Mouse (Mus musculus): Measurements from ENCODE around the gene 4930579F01Rik. TPM values are rescaled to one million over a fixed set of nuclear protein-coding genes. Genes with fewer than 3 reads are reported as not detected.

4930579F01Rik gene
- polyA plus RNA-seq, 1 experiment, result not detected

GRCm38 (mm10) chr3:138236546-138237163 is 43.0 kb upstream of the 4930579F01Rik start:
- TF ChIP-seq CTCF (IDR thresholded peaks at IDR 0.05; ENCODE audit: control insufficient read depth, insufficient read depth, low read length) (no peak), POLR2A (IDR thresholded peaks at IDR 0.05; ENCODE audit: borderline replicate concordance, control insufficient read depth, low read depth, low read length) (no peak)
- 57% methylated on average over 11 of the region's 11 CpGs for WGBS
- no peak overlapping the region for H3K27ac ChIP-seq (ENCODE audit: control insufficient read depth, insufficient read depth, low read depth, low read length, poor library complexity)
- no peaks in the 10 kb centered on the region for H3K4me1 ChIP-seq (ENCODE audit: control insufficient read depth, insufficient read depth, low read length)
- no peak overlapping the region for H3K4me3 ChIP-seq (replicated peaks; ENCODE audit: control insufficient read depth, low read depth, low read length)

- H3K4me3 ChIP-seq (replicated peaks; ENCODE audit: control insufficient read depth, low read depth, low read length), result no peak overlapping the region
- no peaks in the 10 kb centered on the region; the same call in 1 of the 2 replicates for H3K4me1 ChIP-seq (ENCODE audit: control insufficient read depth, insufficient read depth, low read length)
- no peak overlapping the region for H3K27ac ChIP-seq (ENCODE audit: control insufficient read depth, insufficient read depth, low read depth, low read length, poor library complexity)
- WGBS, result 79% methylated on average over 2 of the region's 2 CpGs
- no peak for TF ChIP-seq CTCF (IDR thresholded peaks at IDR 0.05; ENCODE audit: control insufficient read depth, insufficient read depth, low read length)
- no peak for TF ChIP-seq POLR2A (IDR thresholded peaks at IDR 0.05; ENCODE audit: borderline replicate concordance, control insufficient read depth, low read depth, low read length)
Measured at GRCm38 (mm10) chr3:138231531-138231930, 37.9 kb upstream of the 4930579F01Rik start.

GRCm38 (mm10) chr3:138230266-138230665 is 36.6 kb upstream of the 4930579F01Rik start:
- TF ChIP-seq CTCF (IDR thresholded peaks at IDR 0.05; ENCODE audit: control insufficient read depth, insufficient read depth, low read length), result no peak
- Histone ChIP-seq H3K27ac (ENCODE audit: control insufficient read depth, insufficient read depth, low read depth, low read length, poor library complexity) (no peak overlapping the region), H3K4me1 (ENCODE audit: control insufficient read depth, insufficient read depth, low read length) (no peaks in the 10 kb centered on the region; the same call in 1 of the 2 replicates), H3K4me3 (replicated peaks; ENCODE audit: control insufficient read depth, low read depth, low read length) (no peak overlapping the region)
- 92% methylated on average over 3 of the region's 3 CpGs for WGBS

GRCm38 (mm10) chr3:138229448-138229847 is 35.8 kb upstream of the 4930579F01Rik start:
- Histone ChIP-seq H3K4me3 (replicated peaks; ENCODE audit: control insufficient read depth, low read depth, low read length) (no peak overlapping the region), H3K27ac (ENCODE audit: control insufficient read depth, insufficient read depth, low read depth, low read length, poor library complexity) (no peak overlapping the region), H3K4me1 (ENCODE audit: control insufficient read depth, insufficient read depth, low read length) (no peaks in the 10 kb centered on the region; the same call in 1 of the 2 replicates)
- TF ChIP-seq CTCF (IDR thresholded peaks at IDR 0.05; ENCODE audit: control insufficient read depth, insufficient read depth, low read length) (no peak), POLR2A (IDR thresholded peaks at IDR 0.05; ENCODE audit: borderline replicate concordance, control insufficient read depth, low read depth, low read length) (no peak)
- 88% methylated on average over 1 of the region's 1 CpGs for WGBS

GRCm38 (mm10) chr3:138227782-138228181 is 34.2 kb upstream of the 4930579F01Rik start:
- Histone ChIP-seq H3K4me1 (ENCODE audit: control insufficient read depth, insufficient read depth, low read length) (no peaks in the 10 kb centered on the region; the same call in 1 of the 2 replicates), H3K27ac (ENCODE audit: control insufficient read depth, insufficient read depth, low read depth, low read length, poor library complexity) (no peak overlapping the region), H3K4me3 (replicated peaks; ENCODE audit: control insufficient read depth, low read depth, low read length) (no peak overlapping the region)
- TF ChIP-seq POLR2A (IDR thresholded peaks at IDR 0.05; ENCODE audit: borderline replicate concordance, control insufficient read depth, low read depth, low read length) (no peak), CTCF (IDR thresholded peaks at IDR 0.05; ENCODE audit: control insufficient read depth, insufficient read depth, low read length) (no peak)
- 80% methylated on average over 8 of the region's 8 CpGs for WGBS

GRCm38 (mm10) chr3:138227082-138227481 is 33.5 kb upstream of the 4930579F01Rik start:
- Histone ChIP-seq H3K27ac (ENCODE audit: control insufficient read depth, insufficient read depth, low read depth, low read length, poor library complexity) (no peak overlapping the region), H3K4me1 (ENCODE audit: control insufficient read depth, insufficient read depth, low read length) (no peaks in the 10 kb centered on the region; the same call in 1 of the 2 replicates), H3K4me3 (replicated peaks; ENCODE audit: control insufficient read depth, low read depth, low read length) (no peak overlapping the region)
- 80% methylated on average over 2 of the region's 2 CpGs for WGBS
- TF ChIP-seq CTCF (IDR thresholded peaks at IDR 0.05; ENCODE audit: control insufficient read depth, insufficient read depth, low read length) (no peak), POLR2A (IDR thresholded peaks at IDR 0.05; ENCODE audit: borderline replicate concordance, control insufficient read depth, low read depth, low read length) (no peak)

GRCm38 (mm10) chr3:138226476-138226875 is 32.9 kb upstream of the 4930579F01Rik start:
- Histone ChIP-seq H3K27ac (ENCODE audit: control insufficient read depth, insufficient read depth, low read depth, low read length, poor library complexity) (no peak overlapping the region), H3K4me1 (ENCODE audit: control insufficient read depth, insufficient read depth, low read length) (no peaks in the 10 kb centered on the region; the same call in 1 of the 2 replicates), H3K4me3 (replicated peaks; ENCODE audit: control insufficient read depth, low read depth, low read length) (no peak overlapping the region)
- TF ChIP-seq CTCF (IDR thresholded peaks at IDR 0.05; ENCODE audit: control insufficient read depth, insufficient read depth, low read length) (no peak), POLR2A (IDR thresholded peaks at IDR 0.05; ENCODE audit: borderline replicate concordance, control insufficient read depth, low read depth, low read length) (no peak)
- 81% methylated on average over 6 of the region's 6 CpGs for WGBS

- no peak overlapping the region for H3K27ac ChIP-seq (ENCODE audit: control insufficient read depth, insufficient read depth, low read depth, low read length, poor library complexity)
- no peak overlapping the region for H3K4me3 ChIP-seq (replicated peaks; ENCODE audit: control insufficient read depth, low read depth, low read length)
- WGBS, result 89% methylated on average over 7 of the region's 7 CpGs
- H3K4me1 ChIP-seq (ENCODE audit: control insufficient read depth, insufficient read depth, low read length), result no peaks in the 10 kb centered on the region; the same call in 1 of the 2 replicates
- TF ChIP-seq POLR2A (IDR thresholded peaks at IDR 0.05; ENCODE audit: borderline replicate concordance, control insufficient read depth, low read depth, low read length), result no peak
- TF ChIP-seq CTCF (IDR thresholded peaks at IDR 0.05; ENCODE audit: control insufficient read depth, insufficient read depth, low read length), result no peak
Measured at GRCm38 (mm10) chr3:138225853-138226252, 32.2 kb upstream of the 4930579F01Rik start.

Measured in bone marrow, adult 2 months (tissue).